In the genomic region with DNA sequence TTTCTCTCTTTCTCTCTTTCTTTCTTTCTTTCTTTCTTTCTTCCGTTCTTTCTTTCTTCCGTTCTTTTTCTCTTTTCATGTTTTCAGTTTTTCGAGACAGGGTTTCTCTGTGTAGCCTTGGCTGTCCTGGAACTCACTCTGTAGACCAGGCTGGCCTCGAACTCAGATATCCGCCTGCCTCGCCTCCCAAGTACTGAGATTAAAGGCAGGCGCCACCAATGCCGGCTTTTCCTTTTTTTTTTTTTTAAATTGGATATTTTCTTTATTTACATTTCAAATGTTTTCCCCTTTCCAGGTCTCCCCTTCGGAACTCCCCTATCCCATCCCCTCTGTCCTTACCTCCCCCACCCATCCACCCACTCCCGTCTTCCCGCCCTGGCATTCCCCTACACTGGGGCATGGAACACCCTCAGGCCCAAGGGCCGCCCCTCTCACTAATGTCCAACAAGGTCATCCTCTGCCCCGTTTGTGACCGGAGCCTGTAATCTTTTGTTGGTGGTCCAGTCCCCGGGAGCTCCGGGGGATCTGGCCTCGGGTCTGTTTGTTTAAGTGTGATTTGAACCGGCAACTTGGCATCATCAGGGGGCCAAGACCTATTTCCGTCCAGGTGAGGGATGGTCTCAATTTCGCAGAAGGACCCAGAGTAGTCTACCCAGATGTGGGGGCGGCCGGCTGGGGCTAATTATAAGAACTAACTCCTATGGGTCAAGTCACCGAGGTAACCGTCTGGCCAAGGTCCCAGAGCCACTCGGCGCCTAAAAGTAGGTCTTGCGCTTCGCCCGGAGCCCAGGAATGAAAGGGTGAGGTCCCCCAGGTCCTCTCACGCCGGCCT, we compare ENCODE assay signal across 8 mouse cellular contexts. TPM values are rescaled to one million over a fixed set of nuclear protein-coding genes. Genes with fewer than 3 reads are reported as not detected.
DNase-seq lines count a peak whose midpoint lies in the region; ATAC-seq and TF ChIP-seq lines count a peak whose summit lies in the region.

No protein-coding gene starts in this region.

- 0 out of 2 replicates have a peak overlapping the region, but pooled peaks have one; percentile 41 for H3K27ac ChIP-seq in cerebellum, adult 2 months (ENCODE audit: insufficient read depth, low read length)
- no peak overlapping the region for H3K27ac ChIP-seq in spleen, adult 2 months (ENCODE audit: insufficient read depth, low read length)
- H3K27ac ChIP-seq in limb, embryonic 15.5 days = peak overlapping the region; percentile 38; the same call in 1 of the 2 replicates

- peak overlapping the region; percentile 37; the same call in 1 of the 2 replicates for H3K9ac ChIP-seq in limb, embryonic 15.5 days

- H3K36me3 ChIP-seq in spleen, adult 2 months (ENCODE audit: control insufficient read depth, insufficient read depth, low read length) = peaks cover 22% of the 10 kb centered on the region
- peaks cover 31% of the 10 kb centered on the region for H3K36me3 ChIP-seq in limb, embryonic 15.5 days

- WGBS in cerebellum, adult 2 months = 26% methylated on average over 31 of the region's 31 CpGs
- 37% methylated on average over 31 of the region's 31 CpGs for WGBS in spleen, adult 2 months
- WGBS in limb, embryonic 15.5 days = 27% methylated on average over 31 of the region's 31 CpGs

- ATAC-seq in limb, embryonic 15.5 days (ENCODE audit: insufficient number of reproducible peaks, low FRiP score, low TSS enrichment, low read depth) = peak; percentile 33; the same call in 1 of the 2 replicates

- H3K4me3 ChIP-seq in cerebellum, adult 2 months (replicated peaks; ENCODE audit: insufficient read depth, low read depth, low read length) = peak overlapping the region; percentile 77
- peak overlapping the region; percentile 47 for H3K4me3 ChIP-seq in spleen, adult 2 months (ENCODE audit: extremely low read depth, insufficient read depth, insufficient read length)
- peak overlapping the region; percentile 80 for H3K4me3 ChIP-seq in limb, embryonic 15.5 days

- H3K27me3 ChIP-seq in cerebellum, adult 2 months (ENCODE audit: control insufficient read depth, insufficient read depth, low read length) = no peaks in the 10 kb centered on the region
- H3K27me3 ChIP-seq in spleen, adult 2 months (ENCODE audit: control insufficient read depth, insufficient read depth, low read length) = 0 out of 2 replicates have a peak, but pooled peaks cover 2% of the 10 kb centered on the region
- H3K27me3 ChIP-seq in limb, embryonic 15.5 days = peaks cover 5% of the 10 kb centered on the region; the same call in 1 of the 2 replicates

- H3K4me2 ChIP-seq in limb, embryonic 15.5 days = peak overlapping the region; percentile 77

- H3K4me1 ChIP-seq in cerebellum, adult 2 months (ENCODE audit: control insufficient read depth, insufficient read depth, low read length) = no peaks in the 10 kb centered on the region
- H3K4me1 ChIP-seq in spleen, adult 2 months (ENCODE audit: control insufficient read depth, insufficient read depth, insufficient read length) = peaks cover 7% of the 10 kb centered on the region; the same call in 1 of the 2 replicates
- H3K4me1 ChIP-seq in limb, embryonic 15.5 days = peaks cover 14% of the 10 kb centered on the region

- DNase-seq in cerebellum, adult 2 months = no peak
- no peak for DNase-seq in cerebellum, postnatal 36 days
- DNase-seq in spleen, adult 2 months (ENCODE audit: low read depth in 1 of 2, low spot score in 2 of 2) = peak in 1 of 2 experiments; percentile 6
- no peak for DNase-seq in spleen, postnatal 10 days (ENCODE audit: low spot score in 2 of 2)
- no peak for DNase-seq in cerebellum, adult 11-12 months
- DNase-seq in urinary bladder, adult 18-20 months (ENCODE audit: low spot score in 2 of 2) = no peak
- no peak for DNase-seq in cerebellum, adult 8-10 months

- no peak for TF ChIP-seq CTCF in cerebellum, adult 2 months (IDR thresholded peaks at IDR 0.05; ENCODE audit: borderline replicate concordance, insufficient read depth, low read depth, low read length)
- no peak for TF ChIP-seq CTCF in spleen, adult 2 months (IDR thresholded peaks at IDR 0.05; ENCODE audit: extremely low read depth, insufficient read depth, insufficient read length, insufficient replicate concordance)

- TF ChIP-seq POLR2A in cerebellum, adult 2 months (IDR thresholded peaks at IDR 0.05; ENCODE audit: borderline replicate concordance, insufficient read depth, low read length) = no peak
- TF ChIP-seq POLR2A in spleen, adult 2 months (IDR thresholded peaks at IDR 0.05; ENCODE audit: low read depth, low read length) = no peak

- no peaks in the 10 kb centered on the region for H3K9me3 ChIP-seq in limb, embryonic 15.5 days

RNA-seq across cellular contexts. Expression of a gene that starts 0.6 kb away (rescaled TPM):
- 1,554 and 1,707 TPM in 2 replicates for polyA plus RNA-seq in cerebellum, adult 2 months (2012; rRNA removed)
- 681 and 695 TPM in 2 replicates for polyA plus RNA-seq in spleen, adult 2 months (2012; rRNA removed)
- 838 and 986 TPM in 2 replicates for polyA plus RNA-seq in limb, embryonic 15.5 days (2015; fragmentation: Nextera tagmentation; extraction: Ambion mirVana)

RNA-seq across cellular contexts. Expression of a gene that starts 12.4 kb away (rescaled TPM):
- polyA plus RNA-seq in cerebellum, adult 2 months (2012; rRNA removed) = 0.05 TPM in 1 of 2 replicates, not detected in the other
- polyA plus RNA-seq in spleen, adult 2 months (2012; rRNA removed) = 0.04 and 0.06 TPM in 2 replicates
- 4.2 and 5.1 TPM in 2 replicates for polyA plus RNA-seq in limb, embryonic 15.5 days (2015; fragmentation: Nextera tagmentation; extraction: Ambion mirVana)

RNA-seq across cellular contexts. Expression of a gene that starts 26.1 kb away (rescaled TPM):
- 1.0 and 1.1 TPM in 2 replicates for polyA plus RNA-seq in cerebellum, adult 2 months (2012; rRNA removed)
- polyA plus RNA-seq in spleen, adult 2 months (2012; rRNA removed) = not detected in 2 replicates
- not detected in 2 replicates for polyA plus RNA-seq in limb, embryonic 15.5 days (2015; fragmentation: Nextera tagmentation; extraction: Ambion mirVana)

RNA-seq across cellular contexts. Expression of a gene that starts 29.1 kb away (rescaled TPM):
- 91.1 and 103 TPM in 2 replicates for polyA plus RNA-seq in cerebellum, adult 2 months (2012; rRNA removed)
- 23.0 and 28.8 TPM in 2 replicates for polyA plus RNA-seq in spleen, adult 2 months (2012; rRNA removed)
- polyA plus RNA-seq in limb, embryonic 15.5 days (2015; fragmentation: Nextera tagmentation; extraction: Ambion mirVana) = 124 and 128 TPM in 2 replicates

RNA-seq across cellular contexts. Expression of a gene that starts 56.5 kb away (rescaled TPM):
- polyA plus RNA-seq in cerebellum, adult 2 months (2012; rRNA removed) = 33.0 and 34.7 TPM in 2 replicates
- 11.0 and 19.2 TPM in 2 replicates for polyA plus RNA-seq in spleen, adult 2 months (2012; rRNA removed)
- 7.8 and 8.8 TPM in 2 replicates for polyA plus RNA-seq in limb, embryonic 15.5 days (2015; fragmentation: Nextera tagmentation; extraction: Ambion mirVana)
